Mouse (Mus musculus): ENCODE results near the gene Fam71a. TPM values are rescaled to one million over a fixed set of nuclear protein-coding genes. Genes with fewer than 3 reads are reported as not detected.
A peak's percentile ranks its signal among the peaks of the same experiment; 100 is the strongest.

Gene Fam71a
- not detected in 2 replicates for polyA plus RNA-seq (2015; fragmentation: Nextera tagmentation; extraction: Ambion mirVana)

- Histone ChIP-seq H3K27me3 (no peaks in the 10 kb centered on the region; the same call in 1 of the 2 replicates), H3K4me3 (replicated peaks) (no peak within 1 kb of the TSS), H3K27ac (replicated peaks) (no peak within 1 kb of the TSS), H3K9me3 (replicated peaks) (no peaks in the 10 kb centered on the region), H3K4me1 (replicated peaks) (no peaks in the 10 kb centered on the region), H3K36me3 (replicated peaks) (no peaks in the 10 kb centered on the region), H3K4me2 (no peak within 1 kb of the TSS), H3K9ac (no peak within 1 kb of the TSS)
- no peak for ATAC-seq (ENCODE audit: insufficient read depth)
- 46% methylated on average over 3 of the region's 3 CpGs for WGBS (ENCODE audit: insufficient replicate concordance)
Measured at GRCm38 (mm10) chr1:191164717-191165116, at the start of gene Fam71a. Gene Fam71a (minus strand): TSS chr1:191164817.

DNA sequence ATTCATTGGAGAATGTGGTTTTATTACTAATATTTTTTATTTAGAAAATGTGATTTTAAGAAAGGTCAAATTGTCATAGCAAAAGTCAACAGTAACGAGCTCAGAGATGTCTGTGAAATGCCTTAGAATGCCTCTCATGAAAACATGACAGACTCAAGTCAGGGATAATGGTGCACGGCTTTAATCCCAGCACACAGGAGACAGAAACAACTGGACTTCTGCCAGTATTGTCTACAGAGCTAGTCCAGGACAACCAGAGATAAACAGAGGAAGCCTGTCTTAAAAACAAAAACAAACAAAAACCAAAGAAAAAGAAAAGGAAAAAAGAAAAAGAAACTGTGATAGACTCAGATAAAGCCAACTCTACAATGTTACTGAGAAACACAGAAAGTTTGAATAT is 46.5 kb upstream of the Fam71a start:
- WGBS (ENCODE audit: insufficient replicate concordance): 32% methylated on average over 2 of the region's 2 CpGs
- Histone ChIP-seq H3K4me1 (replicated peaks) (no peaks in the 10 kb centered on the region), H3K4me2 (no peak overlapping the region), H3K27ac (replicated peaks) (no peak overlapping the region), H3K9me3 (replicated peaks) (no peaks in the 10 kb centered on the region), H3K4me3 (replicated peaks) (no peak overlapping the region), H3K9ac (no peak overlapping the region), H3K36me3 (replicated peaks) (no peaks in the 10 kb centered on the region), H3K27me3 (peaks cover 44% of the 10 kb centered on the region)
- no peak for ATAC-seq (ENCODE audit: insufficient read depth)

- Histone ChIP-seq H3K27me3 (peaks cover 32% of the 10 kb centered on the region), H3K4me1 (replicated peaks) (no peaks in the 10 kb centered on the region), H3K36me3 (replicated peaks) (no peaks in the 10 kb centered on the region), H3K27ac (replicated peaks) (no peak overlapping the region), H3K9me3 (replicated peaks) (no peaks in the 10 kb centered on the region), H3K4me2 (no peak overlapping the region), H3K4me3 (replicated peaks) (no peak overlapping the region), H3K9ac (no peak overlapping the region)
- WGBS (ENCODE audit: insufficient replicate concordance): 46% methylated on average over 5 of the region's 5 CpGs
- ATAC-seq (ENCODE audit: insufficient read depth): no peak
Measured at GRCm38 (mm10) chr1:191205791-191206190, 41.2 kb upstream of the Fam71a start.

- ATAC-seq (ENCODE audit: insufficient read depth): no peak
Measured at GRCm38 (mm10) chr1:191204876-191205275, 40.3 kb upstream of the Fam71a start.

GRCm38 (mm10) chr1:191203496-191203895 is 38.9 kb upstream of the Fam71a start:
- Histone ChIP-seq H3K9ac (no peak overlapping the region), H3K27me3 (peaks cover 28% of the 10 kb centered on the region), H3K36me3 (replicated peaks) (no peaks in the 10 kb centered on the region), H3K9me3 (replicated peaks) (no peaks in the 10 kb centered on the region), H3K27ac (replicated peaks) (no peak overlapping the region), H3K4me1 (replicated peaks) (0 out of 2 replicates have a peak, but pooled peaks cover 3% of the 10 kb centered on the region), H3K4me2 (no peak overlapping the region), H3K4me3 (replicated peaks) (no peak overlapping the region)
- 67% methylated on average over 2 of the region's 2 CpGs for WGBS (ENCODE audit: insufficient replicate concordance)
- ATAC-seq (ENCODE audit: insufficient read depth): no peak

More at GRCm38 (mm10) chr1:191204876-191205275, 40.3 kb upstream of the Fam71a start:
- Histone ChIP-seq H3K27ac (replicated peaks) (no peak overlapping the region), H3K9ac (no peak overlapping the region), H3K4me2 (no peak overlapping the region), H3K27me3 (peaks cover 32% of the 10 kb centered on the region), H3K4me1 (replicated peaks) (no peaks in the 10 kb centered on the region), H3K4me3 (replicated peaks) (no peak overlapping the region), H3K36me3 (replicated peaks) (no peaks in the 10 kb centered on the region), H3K9me3 (replicated peaks) (no peaks in the 10 kb centered on the region)
- WGBS (ENCODE audit: insufficient replicate concordance): 58% methylated on average over 5 of the region's 5 CpGs

- Histone ChIP-seq H3K4me2 (no peak overlapping the region), H3K36me3 (replicated peaks) (no peaks in the 10 kb centered on the region), H3K4me3 (replicated peaks) (no peak overlapping the region), H3K9ac (no peak overlapping the region), H3K27me3 (peaks cover 18% of the 10 kb centered on the region; the same call in 1 of the 2 replicates), H3K4me1 (replicated peaks) (0 out of 2 replicates have a peak, but pooled peaks cover 5% of the 10 kb centered on the region), H3K9me3 (replicated peaks) (no peaks in the 10 kb centered on the region), H3K27ac (replicated peaks) (no peak overlapping the region)
- WGBS (ENCODE audit: insufficient replicate concordance): 64% methylated on average over 11 of the region's 11 CpGs
- no peak for ATAC-seq (ENCODE audit: insufficient read depth)
Measured at GRCm38 (mm10) chr1:191202208-191202952, 37.8 kb upstream of the Fam71a start.

DNA sequence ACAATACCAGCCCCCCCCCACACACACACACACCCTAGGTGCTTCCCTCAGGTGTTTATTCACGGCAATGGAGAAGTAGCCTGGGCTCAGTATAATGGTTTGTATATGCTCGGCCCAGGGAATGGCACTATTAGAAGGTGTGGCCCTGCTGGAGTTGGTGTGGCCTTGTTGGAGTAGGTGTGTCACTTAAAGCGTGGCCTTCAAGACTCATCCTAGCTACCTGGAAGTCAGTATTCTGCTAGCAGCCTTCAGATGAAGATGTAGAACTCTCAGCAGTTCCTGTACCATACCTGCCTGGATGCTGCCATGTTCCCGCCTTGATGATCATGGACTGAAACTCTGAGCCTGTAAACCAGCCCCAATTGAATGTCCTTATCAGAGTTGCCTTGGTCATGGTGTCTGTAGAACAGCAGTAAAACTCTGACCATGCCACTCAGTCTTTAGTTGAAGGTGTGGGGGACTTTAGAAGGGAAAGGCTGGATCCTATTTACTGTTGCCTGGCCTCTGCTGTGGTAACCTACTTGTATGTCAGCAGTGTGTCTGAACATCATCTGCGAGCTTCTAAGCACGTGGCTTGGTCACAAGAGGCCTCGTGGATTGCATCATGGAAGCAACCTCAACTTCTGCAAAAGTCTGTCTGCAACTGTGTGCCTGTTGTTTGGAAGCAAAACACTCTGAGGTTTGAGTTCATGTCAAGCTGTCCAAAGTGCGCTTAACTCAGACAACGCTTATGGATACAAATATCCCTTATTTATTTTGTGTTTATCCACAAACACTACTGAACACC is 36.4 kb upstream of the Fam71a start:
- H3K4me1 ChIP-seq (replicated peaks): 0 out of 2 replicates have a peak, but pooled peaks cover 5% of the 10 kb centered on the region
- H3K4me3 ChIP-seq (replicated peaks): no peak overlapping the region
- H3K27me3 ChIP-seq: peaks cover 16% of the 10 kb centered on the region; the same call in 1 of the 2 replicates
- H3K27ac ChIP-seq (replicated peaks): no peak overlapping the region
- no peak overlapping the region for H3K4me2 ChIP-seq
- 0 out of 2 replicates have a peak, but pooled peaks have one; percentile 18 for ATAC-seq (ENCODE audit: insufficient read depth)
- H3K9ac ChIP-seq: no peak overlapping the region
- no peaks in the 10 kb centered on the region for H3K9me3 ChIP-seq (replicated peaks)
- WGBS (ENCODE audit: insufficient replicate concordance): 54% methylated on average over 9 of the region's 9 CpGs
- no peaks in the 10 kb centered on the region for H3K36me3 ChIP-seq (replicated peaks)

GRCm38 (mm10) chr1:191197916-191198315 is 33.3 kb upstream of the Fam71a start:
- 8% methylated on average over 7 of the region's 7 CpGs for WGBS (ENCODE audit: insufficient replicate concordance)
- no peaks in the 10 kb centered on the region for H3K9me3 ChIP-seq (replicated peaks)
- no peak overlapping the region for H3K27ac ChIP-seq (replicated peaks)
- H3K9ac ChIP-seq: no peak overlapping the region
- no peak overlapping the region for H3K4me3 ChIP-seq (replicated peaks)
- H3K4me1 ChIP-seq (replicated peaks): 0 out of 2 replicates have a peak, but pooled peaks cover 5% of the 10 kb centered on the region
- ATAC-seq (ENCODE audit: insufficient read depth): no peak
- H3K36me3 ChIP-seq (replicated peaks): no peaks in the 10 kb centered on the region
- peak overlapping the region; percentile 10; the same call in 1 of the 2 replicates for H3K4me2 ChIP-seq
- H3K27me3 ChIP-seq: peaks cover 19% of the 10 kb centered on the region

DNA sequence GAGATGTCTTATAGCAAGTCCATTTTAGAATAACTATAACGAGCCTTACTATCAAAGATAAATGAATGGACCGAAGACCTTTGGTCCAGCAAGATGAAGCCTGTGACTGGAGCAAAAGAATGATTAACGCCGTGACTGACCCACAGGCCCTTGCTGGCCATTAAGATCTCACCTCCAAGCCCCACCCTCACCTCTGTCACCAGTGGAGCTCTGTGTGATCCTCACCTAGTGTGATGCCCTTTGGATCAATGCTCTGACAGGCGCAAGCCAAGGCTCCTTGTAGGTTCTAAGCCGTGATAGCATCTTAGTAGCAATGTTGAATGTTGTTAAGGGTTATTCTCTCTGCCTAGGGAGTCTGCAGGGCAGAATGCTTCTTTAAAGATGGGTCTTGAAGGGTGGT is 31.4 kb upstream of the Fam71a start:
- Histone ChIP-seq H3K9me3 (replicated peaks) (no peaks in the 10 kb centered on the region), H3K4me1 (replicated peaks) (0 out of 2 replicates have a peak, but pooled peaks cover 5% of the 10 kb centered on the region), H3K27ac (replicated peaks) (no peak overlapping the region), H3K4me2 (no peak overlapping the region), H3K4me3 (replicated peaks) (no peak overlapping the region), H3K9ac (no peak overlapping the region), H3K36me3 (replicated peaks) (no peaks in the 10 kb centered on the region), H3K27me3 (peaks cover 37% of the 10 kb centered on the region)
- WGBS (ENCODE audit: insufficient replicate concordance): 61% methylated on average over 6 of the region's 6 CpGs
- no peak for ATAC-seq (ENCODE audit: insufficient read depth)

DNA sequence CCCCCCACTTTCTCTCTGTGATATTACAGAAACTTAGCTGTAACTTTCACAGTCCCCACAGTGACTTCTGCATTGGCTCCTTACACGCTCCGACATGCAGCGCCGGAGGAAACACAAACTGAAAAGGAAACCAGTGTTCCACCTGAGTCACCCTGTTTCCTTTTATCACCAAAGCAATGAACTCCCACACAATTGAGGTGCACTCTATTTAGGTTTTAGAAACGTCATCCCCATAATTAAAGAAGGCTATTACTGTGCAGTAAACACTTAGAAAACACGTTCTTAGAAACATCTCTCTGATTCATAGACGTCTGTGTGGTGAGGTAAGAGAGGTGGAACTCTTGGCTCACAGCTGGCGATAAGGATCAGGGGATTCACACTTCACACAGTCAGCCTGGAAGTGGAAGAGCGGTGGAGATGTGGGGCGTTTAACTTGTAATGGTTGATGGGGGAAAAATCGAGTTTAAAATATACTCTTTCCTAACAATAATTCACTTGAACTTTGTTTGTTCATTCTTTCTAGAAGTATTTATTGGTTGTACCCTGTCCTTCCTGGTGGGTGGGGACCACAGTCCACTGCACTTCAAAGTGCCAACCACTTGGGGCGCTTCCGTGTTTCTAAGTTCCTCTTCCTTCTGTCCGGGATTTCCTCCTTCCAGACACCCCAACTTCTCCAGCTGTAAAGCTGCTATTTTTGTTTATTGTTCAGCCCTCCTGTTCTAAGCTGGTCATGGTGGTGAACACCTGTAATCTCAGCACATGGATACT is 29.2 kb upstream of the Fam71a start:
- peaks cover 59% of the 10 kb centered on the region for H3K27me3 ChIP-seq
- H3K4me2 ChIP-seq: no peak overlapping the region
- H3K4me3 ChIP-seq (replicated peaks): no peak overlapping the region
- H3K27ac ChIP-seq (replicated peaks): no peak overlapping the region
- no peak overlapping the region for H3K9ac ChIP-seq
- 17% methylated on average over 14 of the region's 14 CpGs for WGBS (ENCODE audit: insufficient replicate concordance)
- H3K36me3 ChIP-seq (replicated peaks): no peaks in the 10 kb centered on the region
- H3K9me3 ChIP-seq (replicated peaks): no peaks in the 10 kb centered on the region
- 0 out of 2 replicates have a peak, but pooled peaks cover 5% of the 10 kb centered on the region for H3K4me1 ChIP-seq (replicated peaks)
- ATAC-seq (ENCODE audit: insufficient read depth): no peak; the same call in 1 of the 2 replicates
